Mouse (Mus musculus) urinary bladder, adult 2 months (tissue): Measurements from ENCODE around the gene Foxb2. TPM values are rescaled to one million over a fixed set of nuclear protein-coding genes. Genes with fewer than 3 reads are reported as not detected.

Experiments used
- polyA plus RNA-seq: library from polyadenylated mRNA; depleted of rRNA; stranded (reverse); fragments of >200 nt; gene quantifications from 2 replicates; pipeline ENCODE4 v1.2.3, GENCODE M21; 2012; rRNA removed

Gene Foxb2
- polyA plus RNA-seq, 1 experiment, result not detected

Other genes starting within 250 kb of the Foxb2 start
- 25.8 and 27.5 TPM in 2 replicates for gene Vps13a, start 92.9 kb downstream of the Foxb2 start, polyA plus RNA-seq
- 14.8 and 18.0 TPM in 2 replicates for gene Prune2, start 82.3 kb upstream of the Foxb2 start, polyA plus RNA-seq